Mouse (Mus musculus) left cerebral cortex, adult 9 months (tissue): ENCODE results near the gene Tchp.

Experiments
- DNase-seq, 2 experiments: peaks; one replicate each; pipeline ENCODE4 v3.0.0; 2022; ENCODE audit warnings: low spot score in 2 of 2

The Tchp gene

DNA sequence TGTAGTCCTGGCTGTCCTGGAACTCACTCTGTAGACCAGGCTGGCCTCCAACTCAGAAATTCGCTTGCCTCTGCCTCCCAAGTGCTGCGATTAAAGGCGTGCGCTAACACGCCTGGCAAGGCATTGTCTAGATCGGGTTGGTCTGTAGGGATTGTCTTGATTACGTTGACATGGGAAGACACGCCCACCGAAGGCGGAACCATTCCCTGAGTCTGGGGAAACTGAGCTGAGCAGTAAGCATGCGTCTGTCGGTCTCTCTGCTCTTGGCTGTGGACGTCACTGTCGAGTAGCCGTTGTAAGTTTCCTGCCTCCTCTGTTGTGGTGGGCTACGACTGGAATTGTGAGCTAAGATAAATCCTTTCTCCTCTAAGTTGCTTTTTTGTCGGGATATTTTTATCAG is 10.6 kb upstream of the Tchp start:
- DNase-seq: no peak

DNA sequence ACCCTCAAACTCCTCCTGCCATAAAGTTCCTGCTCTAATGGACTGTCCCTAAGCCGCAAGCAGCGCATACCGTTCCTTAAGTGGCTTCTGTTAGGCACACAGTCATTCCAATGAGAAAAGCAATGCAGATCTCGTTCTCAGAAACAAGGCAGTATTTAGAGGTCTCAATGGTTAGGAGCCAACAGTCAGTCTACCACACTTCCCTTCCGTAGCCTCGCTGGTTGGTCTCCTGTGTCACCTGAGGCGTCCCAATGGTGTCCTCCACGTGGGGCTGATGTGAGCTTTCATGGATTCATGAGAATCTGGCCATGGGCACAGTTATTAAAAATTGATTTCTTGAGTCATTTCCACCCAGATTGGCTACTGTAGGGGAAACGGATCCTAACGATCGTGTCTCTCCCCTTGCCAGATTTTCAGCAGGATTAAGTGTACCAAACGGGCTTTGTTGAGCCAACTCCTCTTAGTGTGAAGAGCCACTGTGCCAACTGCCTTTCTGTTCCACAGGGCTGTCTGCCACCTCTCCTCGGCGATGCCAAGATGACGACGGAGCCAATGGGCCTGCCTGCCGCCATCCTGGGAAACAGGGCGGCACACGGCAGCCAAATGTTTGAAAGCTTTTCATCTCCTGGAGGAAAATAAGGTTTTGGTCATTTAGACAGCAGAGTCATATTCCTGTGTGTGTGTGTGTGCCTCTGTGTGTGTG is 9.4 kb upstream of the Tchp start:
- peak in 1 of 2 experiments; percentile 74 for DNase-seq

DNA sequence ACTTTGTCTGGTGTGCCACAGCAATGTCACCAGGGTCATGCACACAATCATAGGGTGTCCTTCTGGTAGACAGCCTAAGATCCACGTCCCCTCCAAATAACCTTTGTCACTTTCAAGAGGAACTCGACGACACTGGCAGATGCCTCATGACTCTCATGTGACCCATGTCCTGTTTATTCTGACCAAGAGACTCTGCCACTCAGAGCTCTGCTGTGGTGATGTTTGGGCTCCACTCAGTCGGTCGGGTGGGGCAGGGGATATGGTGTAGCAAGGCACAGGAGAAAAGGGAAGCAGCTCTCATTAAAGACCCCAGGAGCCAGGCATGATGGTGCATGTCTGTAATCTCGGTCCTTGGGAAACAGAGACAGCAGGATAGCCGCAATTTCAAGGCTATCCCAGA is 8.5 kb upstream of the Tchp start:
- no peak for DNase-seq

DNA sequence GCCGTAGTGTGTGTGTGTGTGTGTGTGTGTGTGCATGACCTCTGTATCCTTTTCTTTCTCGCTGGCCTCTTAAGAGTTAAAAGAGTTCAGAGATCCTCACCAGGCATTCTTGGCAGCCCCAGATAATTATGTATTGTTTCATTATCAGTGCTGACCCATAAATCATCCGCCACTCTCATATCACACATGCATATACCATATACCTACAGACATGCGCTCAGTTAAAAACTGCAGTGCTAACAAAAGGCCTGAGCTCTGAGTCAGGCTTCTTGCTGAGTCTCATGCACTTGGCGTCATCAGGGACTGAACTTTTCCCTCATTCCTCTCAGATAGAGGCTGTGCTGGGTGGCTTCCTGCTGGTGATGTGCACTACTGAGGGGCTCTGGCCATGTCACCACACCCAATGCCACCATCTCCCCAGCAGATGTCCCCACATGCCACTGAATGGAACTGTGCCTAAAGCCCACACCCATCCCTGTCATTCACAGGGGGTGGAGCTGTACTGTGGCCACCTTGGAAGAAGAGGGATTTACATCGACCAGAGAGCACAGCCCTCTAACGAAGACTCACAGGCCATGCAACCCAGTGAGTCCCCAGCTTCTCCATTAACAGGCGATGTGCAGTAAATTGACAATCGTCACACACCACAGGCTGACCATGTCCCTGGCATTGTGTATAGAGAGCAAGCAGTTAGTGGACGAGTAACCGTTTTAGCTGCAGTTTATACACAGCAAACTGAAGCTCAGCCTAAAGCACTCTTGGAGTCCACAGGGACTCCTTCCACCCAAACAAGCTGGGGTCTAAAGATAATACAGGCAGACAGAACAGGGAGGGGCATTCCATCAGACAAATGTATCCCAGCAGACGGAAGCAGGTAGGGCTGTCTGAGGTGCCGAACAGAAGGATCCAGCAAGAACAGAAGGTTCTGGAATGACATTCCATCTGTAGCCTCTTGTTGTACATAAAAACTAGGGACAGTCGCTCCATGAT is 4.9 kb upstream of the Tchp start:
- DNase-seq: no peak

DNA sequence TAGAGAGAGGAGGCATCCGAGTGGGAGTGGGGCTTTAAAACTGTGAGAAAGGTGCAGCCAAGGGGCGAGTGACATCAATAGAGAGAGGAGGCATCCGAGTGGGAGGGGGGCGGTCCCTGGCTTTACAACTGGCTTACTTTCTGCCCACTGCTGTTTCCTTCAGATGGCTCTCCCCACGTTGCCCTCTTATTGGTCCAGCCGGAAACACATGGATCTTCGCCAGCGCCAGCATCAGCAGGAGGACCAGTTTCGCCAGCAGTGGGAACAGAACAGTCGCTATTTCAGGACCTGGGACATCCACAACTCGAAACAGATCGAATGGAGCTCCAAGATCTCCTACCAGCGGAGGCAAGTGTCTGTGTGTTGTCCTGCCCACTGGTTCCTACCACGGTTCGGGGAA is 931 bp downstream of the Tchp start:
- DNase-seq: no peak

DNA sequence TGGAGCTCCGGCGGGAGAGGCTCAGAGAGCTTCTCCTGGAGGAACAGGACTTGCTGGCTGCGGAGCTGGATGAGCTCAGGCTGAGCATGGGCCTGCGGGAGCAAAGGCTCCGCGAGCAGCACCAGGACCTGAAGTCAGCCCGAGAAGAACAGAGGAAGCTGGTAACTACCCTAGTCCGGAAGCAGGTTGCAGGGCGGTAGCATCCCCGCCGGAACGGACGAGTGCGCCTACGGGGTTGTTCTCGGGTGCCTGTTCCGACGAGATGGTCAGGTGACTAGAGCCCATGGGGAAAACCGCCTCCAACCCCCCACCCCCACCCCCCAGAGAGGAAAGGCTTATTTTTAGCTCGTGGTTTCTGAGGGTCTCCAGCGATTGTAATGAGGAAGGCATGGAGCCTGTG is 1.8 kb downstream of the Tchp start:
- DNase-seq: no peak

DNA sequence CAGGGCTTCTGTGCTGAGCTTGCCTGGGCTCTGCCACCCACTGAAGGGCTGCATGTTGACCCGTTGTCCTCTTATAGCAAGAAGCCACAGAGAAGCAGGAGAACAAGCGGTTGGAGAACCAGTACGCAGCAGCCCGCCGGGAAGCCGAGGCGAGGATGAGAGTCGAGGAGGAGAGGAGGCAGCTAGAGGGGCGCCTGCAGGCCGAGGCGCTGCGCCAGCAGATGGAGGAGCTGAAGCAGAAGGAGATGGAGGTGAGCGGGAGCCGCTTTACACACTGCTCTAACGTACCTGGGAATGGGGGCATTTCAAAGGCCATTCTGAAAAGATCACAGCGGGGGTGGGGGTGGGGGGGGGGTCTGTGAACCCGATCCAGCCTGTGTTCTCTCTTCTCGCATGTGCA is 7.0 kb downstream of the Tchp start:
- no peak for DNase-seq

DNA sequence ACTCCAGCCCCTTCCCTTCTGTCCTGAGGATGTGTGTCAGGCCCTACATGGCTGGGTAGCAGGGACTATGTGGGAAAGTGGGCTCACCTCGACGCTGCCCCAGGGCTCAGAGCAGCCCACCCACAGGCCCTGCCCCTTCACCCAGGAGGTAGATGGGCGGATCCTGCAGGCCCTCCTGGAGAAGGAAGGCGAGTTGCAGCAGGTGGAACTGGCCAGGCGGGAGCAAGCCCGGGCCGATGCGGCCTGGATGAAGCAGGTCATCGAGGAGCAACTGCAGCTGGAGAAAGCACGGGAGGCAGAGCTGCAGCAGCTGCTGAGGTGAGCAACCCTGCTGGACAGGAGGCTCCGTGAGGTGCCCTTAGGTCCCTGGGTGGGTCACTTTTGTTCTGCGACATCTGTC is 9.7 kb downstream of the Tchp start:
- no peak for DNase-seq

DNA sequence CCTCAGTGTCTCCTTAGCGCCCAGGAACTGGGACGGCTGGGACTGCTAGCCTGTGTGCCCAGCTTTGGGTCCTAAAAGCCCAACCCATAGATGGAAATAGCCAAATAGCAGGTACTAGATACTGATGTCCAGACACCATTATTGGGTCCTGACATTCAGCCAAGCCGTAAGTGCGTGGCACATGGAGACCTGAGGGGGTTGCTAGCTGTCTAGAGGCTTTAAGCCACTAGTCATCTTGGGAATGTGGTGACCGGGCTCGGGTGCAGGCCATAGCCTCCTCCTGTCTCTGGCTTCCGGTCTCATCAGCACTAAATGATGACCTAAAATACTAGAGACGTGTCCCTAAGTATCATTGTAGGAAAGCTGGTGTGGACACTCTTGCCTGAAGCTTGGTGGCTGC is 10.4 kb downstream of the Tchp start:
- no peak for DNase-seq

DNA sequence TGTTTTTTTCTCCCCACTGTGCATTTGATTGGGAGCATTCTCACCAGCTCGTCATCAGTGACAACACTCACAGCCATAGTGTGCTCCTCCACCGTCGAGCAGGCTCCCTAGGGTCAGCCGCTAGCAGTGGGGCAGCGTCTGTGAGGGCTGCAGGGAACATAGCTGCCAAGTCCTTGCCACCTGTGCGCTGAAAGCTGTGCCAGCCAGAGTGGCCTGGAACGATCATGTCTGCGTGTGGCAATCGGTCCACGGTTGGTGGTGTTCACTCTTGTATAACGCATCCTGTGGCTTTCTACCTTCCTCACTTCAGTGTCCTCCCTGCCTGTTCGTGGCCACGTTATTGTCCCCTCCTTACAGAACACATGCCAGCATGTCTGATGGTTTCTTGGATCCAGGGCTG is 10.9 kb downstream of the Tchp start:
- no peak for DNase-seq

DNA sequence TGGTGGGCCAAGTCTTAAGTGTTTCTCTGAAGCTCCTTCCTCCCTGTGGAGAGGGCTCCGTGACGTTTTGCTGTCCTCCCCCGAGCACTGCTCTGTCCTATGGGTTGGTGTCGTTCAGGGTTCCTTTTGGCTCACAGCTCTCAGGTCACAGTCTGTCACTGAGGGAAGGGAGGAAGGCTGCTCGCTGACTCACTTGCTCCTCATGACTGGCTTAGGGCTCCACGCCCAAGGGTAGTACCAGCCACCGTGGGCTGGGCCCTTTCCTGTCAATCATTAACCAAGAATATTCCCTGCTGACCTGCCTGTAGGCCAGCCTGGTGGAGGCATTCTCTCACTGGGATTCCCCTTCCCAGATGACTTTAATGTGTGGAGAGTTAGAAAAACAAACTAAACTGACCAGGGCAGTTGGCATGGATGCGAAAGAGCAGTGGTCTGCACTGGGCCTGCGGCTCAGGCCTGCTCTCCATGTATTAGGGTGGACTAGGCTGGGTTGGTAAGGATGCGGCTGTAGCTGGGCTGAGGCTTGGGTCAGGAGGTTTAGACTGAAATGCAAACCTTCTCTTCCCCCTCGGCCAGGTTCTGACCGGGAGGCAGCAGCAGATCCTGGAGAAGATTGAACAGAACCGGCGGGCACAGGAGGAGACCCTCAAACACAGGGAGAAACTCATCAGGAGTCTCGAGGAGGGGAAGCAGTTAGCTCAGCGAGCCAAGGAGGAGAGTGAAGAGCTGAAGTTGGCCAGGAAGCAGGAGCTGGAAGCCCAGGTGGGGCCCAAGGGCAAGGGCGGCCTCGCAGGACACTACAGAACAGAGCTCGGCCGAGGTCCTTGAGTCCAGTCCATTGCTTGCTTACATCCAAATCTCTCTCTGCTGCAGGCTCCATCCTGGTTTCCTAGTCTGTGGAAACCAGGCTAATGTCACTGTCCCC is 11.7 kb downstream of the Tchp start:
- no peak for DNase-seq

DNA sequence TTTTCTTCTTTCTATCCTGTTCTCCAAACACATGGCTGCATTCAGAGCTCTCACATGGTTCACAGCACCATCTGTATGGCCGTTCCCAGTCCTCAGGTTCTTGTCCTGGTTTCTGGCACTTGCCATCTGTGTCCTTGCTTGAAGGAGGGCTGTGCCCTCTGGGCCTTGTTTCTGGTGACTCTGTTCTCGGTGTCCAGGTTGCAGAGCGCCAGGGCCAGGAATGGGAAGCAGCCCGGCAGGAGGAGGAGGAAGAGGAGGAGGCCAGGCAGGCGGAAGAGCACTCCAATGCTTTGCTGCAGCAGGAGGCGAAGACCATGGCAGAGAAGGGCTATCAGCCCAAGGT is 12.3 kb downstream of the Tchp start:
- no peak for DNase-seq

DNA sequence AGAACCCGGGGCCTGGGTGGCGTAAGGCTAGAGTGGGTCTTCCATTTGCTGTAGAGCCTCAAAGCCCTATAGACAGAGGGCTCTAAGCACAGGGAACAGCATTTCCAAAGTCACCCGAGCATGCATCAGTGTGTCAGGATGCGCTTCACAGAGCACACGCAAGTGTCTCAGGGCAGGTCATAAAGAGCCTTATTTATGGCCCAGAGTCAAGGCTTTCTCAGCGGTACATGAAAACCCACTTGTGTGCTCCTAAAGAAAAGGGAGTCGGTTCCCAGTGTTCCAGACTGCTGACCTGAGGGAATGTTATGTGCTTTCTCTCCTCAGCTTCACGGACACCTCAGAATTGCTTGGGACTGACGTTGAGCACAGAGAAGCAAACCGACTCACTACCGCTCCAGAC is 13.2 kb downstream of the Tchp start:
- no peak for DNase-seq

DNA sequence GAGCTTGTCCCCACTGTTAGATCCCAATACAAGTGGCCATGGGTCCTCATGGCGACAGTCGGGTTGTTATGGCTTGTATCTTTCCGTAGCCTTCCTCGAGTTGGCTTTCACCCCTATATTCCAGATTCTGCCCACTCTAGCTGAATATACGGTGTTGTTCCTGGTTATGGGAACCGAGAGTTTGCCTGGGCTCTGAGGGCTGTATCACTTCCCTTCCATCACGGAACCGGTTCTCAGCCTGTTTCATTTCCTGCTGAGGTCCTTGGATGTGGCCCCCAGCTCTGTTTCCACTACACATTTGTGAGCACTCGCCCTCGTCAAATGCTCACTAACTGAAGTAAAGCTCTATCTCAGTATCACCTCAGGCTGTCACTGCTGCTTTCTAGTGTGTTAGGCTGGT is 14.4 kb downstream of the Tchp start:
- DNase-seq: no peak

DNA sequence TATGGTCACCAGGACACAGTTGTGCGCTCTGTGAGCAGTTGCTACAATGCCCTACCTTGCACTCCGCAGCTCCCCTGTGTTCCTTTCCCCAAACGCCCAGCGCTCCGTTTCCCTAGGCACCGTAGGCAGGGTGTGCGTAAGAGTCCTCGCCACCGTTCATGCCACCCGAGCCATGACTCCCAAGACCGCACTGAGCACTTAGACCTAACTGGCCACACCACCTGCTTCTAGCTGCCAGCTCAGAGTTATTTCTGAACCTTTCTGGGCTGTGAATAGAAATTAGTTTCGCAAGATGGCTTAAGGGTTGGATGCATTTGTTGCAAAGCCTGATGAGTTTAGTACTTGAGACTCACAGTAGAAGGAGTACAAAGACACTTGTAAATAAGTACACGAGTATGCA is 15.3 kb downstream of the Tchp start:
- no peak for DNase-seq

DNA sequence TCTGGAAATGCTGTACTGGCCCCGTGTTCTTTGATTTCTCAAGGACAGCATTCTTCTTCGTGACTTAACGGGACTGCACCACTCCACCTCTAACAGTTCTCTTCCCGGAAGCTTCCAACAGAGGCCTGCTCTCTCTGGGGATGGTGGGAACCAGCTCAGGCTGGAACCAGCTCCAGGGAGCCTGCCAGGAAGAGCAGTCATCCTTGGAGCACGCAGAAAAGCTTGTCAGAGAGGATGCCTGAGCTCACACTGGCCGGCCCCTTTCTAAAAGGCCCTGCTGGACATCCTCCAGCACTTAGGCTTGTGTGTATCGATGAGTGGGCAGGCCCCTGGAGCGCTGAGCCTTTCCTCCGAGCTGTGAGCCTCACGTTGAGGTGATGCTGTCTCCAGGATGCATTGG is 20.6 kb downstream of the Tchp start:
- no peak for DNase-seq

DNA sequence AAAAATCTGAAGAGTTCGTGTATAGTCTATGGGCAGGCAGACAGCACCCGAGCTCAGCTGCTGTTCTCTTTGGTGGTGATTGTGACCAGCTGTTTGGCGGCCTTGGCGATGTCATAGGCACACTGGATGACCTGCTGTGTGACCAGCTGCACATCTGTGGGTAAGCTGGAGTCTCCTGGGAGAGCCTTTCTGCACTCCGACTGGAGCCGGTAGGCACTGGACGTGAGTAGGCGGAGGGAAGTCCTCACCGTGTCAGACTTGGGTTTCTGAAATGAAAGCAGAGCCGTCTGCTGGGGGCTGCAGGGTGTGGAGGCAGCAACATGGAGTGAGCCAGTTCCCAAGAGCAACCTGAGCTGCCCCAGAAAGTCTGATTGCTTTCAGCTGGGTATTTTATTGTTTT is 22.6 kb downstream of the Tchp start:
- DNase-seq: no peak

DNA sequence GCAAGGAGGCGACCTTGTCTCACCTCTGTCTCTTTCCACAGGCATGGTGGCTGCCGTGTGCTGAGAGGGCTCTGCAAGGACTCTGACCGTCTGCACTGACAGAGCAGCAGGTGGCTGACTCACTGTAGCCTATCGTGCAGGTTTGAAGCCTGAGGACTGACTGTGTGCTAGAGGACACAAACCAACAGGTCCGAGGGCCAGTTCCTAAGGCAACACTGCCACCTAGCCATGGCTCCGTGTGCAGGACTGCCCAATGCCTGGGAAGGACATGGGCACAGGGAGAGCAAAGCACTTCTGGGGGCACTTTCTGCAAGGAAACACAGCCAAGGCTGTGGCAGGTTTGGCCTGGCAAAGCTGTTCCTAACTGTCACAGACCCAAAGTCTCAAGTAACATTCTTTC is 23.9 kb downstream of the Tchp start:
- no peak for DNase-seq

DNA sequence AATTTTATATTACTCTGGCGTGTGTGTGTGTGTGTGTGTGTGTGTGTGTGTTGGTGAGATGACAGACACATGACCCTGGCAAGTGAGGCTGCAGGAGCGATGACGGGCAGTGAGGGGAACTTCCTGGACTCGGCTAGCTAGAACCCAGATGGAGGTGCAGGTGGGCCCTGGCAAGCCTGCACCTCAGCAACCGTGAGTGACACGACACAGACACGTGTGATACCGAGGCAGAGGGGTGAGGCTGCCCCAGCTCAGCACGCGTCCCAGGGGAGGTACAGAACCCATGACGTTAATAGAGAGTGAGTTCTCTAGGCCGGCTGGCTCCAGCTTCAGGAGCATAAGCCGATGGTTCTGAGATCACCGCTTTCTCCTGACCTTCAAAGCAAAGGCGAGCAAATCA is 24.4 kb downstream of the Tchp start:
- DNase-seq: no peak

DNA sequence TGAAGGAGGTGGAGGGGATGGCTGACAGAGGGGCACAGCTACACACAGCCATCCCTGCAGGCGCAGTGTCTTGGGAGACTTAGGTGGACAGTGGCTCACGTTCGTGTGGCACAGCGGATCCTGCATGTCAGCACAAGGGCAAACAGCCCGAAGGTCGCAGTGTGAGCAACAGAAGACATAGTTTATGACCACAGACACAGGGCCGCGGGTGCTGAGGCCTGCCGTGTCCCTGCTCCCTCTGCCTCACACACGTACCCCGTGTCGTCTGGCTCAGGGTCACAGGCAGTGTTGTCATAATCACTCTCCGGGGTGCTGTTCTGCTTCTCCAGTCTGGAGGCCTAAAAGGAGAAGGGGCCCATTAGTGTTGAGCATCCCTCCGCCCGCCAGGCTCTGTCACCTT is 26.0 kb downstream of the Tchp start:
- no peak for DNase-seq

DNA sequence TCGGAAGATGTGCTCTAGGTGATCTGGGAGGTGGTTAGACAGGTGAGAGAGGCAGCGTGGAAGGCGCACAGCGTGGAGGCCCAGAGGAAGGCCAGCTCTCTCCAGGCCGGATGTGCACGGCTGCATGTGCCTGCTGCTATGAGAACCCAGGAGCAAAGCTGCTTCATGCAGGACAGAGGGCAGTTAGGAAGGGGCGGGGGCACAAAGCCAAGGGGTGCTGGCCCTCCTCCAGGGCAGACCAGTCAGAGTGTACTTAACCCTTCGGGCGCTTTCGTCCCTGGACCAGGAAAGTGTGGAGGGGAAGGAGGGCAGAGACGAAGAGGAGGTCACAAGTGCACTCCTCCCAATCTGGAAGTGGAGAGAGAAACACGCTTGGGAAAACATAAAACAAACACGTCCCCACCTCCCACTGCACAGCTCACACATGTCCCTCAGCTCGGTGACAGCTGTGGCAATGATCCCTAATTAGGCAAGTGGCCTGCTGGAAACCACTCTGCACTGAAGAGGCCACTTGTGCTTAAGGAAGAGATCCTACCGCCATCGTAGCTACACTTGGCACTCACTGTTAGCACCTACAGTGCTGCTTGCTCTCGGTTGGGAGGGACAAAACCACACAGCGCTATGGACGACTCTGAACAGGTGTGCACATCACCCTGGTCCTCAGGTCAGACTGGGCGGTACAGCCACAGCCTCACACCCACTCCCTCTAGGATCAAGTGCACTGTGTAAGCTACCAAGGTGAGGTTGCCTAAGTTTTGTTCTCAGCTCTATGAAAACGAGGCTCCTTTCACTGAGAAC is 29.7 kb downstream of the Tchp start:
- no peak for DNase-seq
